Mouse (Mus musculus) bone marrow, adult 2 months (tissue): ENCODE results near the gene Pld5. TPM values are rescaled to one million over a fixed set of nuclear protein-coding genes. Genes with fewer than 3 reads are reported as not detected.
"Not testable (repeated sequence)": the region's sequence is repeated elsewhere in the genome, so short reads cannot be mapped to it uniquely, and the experiment has no call there.

Experiments
- H3K27ac ChIP-seq: fragments of 200-500 bp; 2 replicates; pipeline ENCODE4 v1.5.1; 2012; ENCODE audit warnings: low read depth, mild to moderate bottlenecking, control low read depth, inconsistent platforms, low read length; ENCODE audit not compliant: control insufficient read depth, poor library complexity, insufficient read depth
- H3K4me1 ChIP-seq: fragments of 200-500 bp; 2 replicates; pipeline ENCODE4 v1.6.1; 2011; ENCODE audit warnings: low read length; ENCODE audit not compliant: control insufficient read depth, insufficient read depth
- H3K4me3 ChIP-seq: fragments of 200-500 bp; replicated peaks from 2 replicates; pipeline ENCODE3; 2011; ENCODE audit warnings: mild to moderate bottlenecking, low read depth, low read length, control low read depth; ENCODE audit not compliant: control insufficient read depth
- CTCF ChIP-seq: fragments of 200-500 bp; IDR thresholded peaks from 2 replicates; pipeline ENCODE4 v1.5.1; 2011; ENCODE audit warnings: low read length, control low read depth; ENCODE audit not compliant: control insufficient read depth, insufficient read depth
- POLR2A ChIP-seq: fragments of 200-500 bp; IDR thresholded peaks from 2 replicates; pipeline ENCODE4 v1.6.1; 2011; ENCODE audit warnings: low read depth, mild to moderate bottlenecking, control low read depth, low read length, borderline replicate concordance; ENCODE audit not compliant: control insufficient read depth
- WGBS: fragments of 180-500 bp; shearing (Covaris S2); methylation state at CpG from one replicate; pipeline ENCODE4 v1.1.7; 2018; 5-methylcytosine and 5-hydroxymethylcytosine counted together
- polyA plus RNA-seq: library from polyadenylated mRNA; stranded (reverse); fragments of >200 nt; gene quantifications from 2 replicates; pipeline ENCODE4 v1.2.4, GENCODE M21; 2011; ENCODE audit warnings: low replicate concordance; ENCODE audit not compliant: missing spikeins, insufficient read depth, insufficient read length

Gene Pld5
- polyA plus RNA-seq, 1 experiment = not detected

GRCm38 (mm10) chr1:176013497-176014268, 261.4 kb downstream of the Pld5 start:
- H3K27ac ChIP-seq = no peak overlapping the region
- no peaks in the 10 kb centered on the region for H3K4me1 ChIP-seq
- no peak overlapping the region for H3K4me3 ChIP-seq
- 71% methylated on average over 3 of the region's 3 CpGs for WGBS
- TF ChIP-seq CTCF = no peak
- TF ChIP-seq POLR2A = no peak

- H3K27ac ChIP-seq = no peak overlapping the region
- TF ChIP-seq CTCF (no peak), POLR2A (no peak)
- H3K4me1 ChIP-seq = no peaks in the 10 kb centered on the region
- no peak overlapping the region for H3K4me3 ChIP-seq
Measured at GRCm38 (mm10) chr1:176011535-176011934, 263.6 kb downstream of the Pld5 start.

- Histone ChIP-seq H3K4me3 (no peak overlapping the region), H3K27ac (no peak overlapping the region), H3K4me1 (no peaks in the 10 kb centered on the region)
- TF ChIP-seq CTCF (no peak), POLR2A (no peak)
Measured at GRCm38 (mm10) chr1:176011072-176011471, 264.0 kb downstream of the Pld5 start.

GRCm38 (mm10) chr1:176008411-176008810, 266.7 kb downstream of the Pld5 start:
- WGBS = 80% methylated on average over 2 of the region's 2 CpGs
- TF ChIP-seq POLR2A (no peak), CTCF (no peak)
- no peaks in the 10 kb centered on the region for H3K4me1 ChIP-seq
- no peak overlapping the region for H3K4me3 ChIP-seq
- no peak overlapping the region for H3K27ac ChIP-seq

GRCm38 (mm10) chr1:176000599-176000998, 274.5 kb downstream of the Pld5 start:
- Histone ChIP-seq H3K4me3 (no peak overlapping the region), H3K27ac (no peak overlapping the region), H3K4me1 (no peaks in the 10 kb centered on the region)
- 72% methylated on average over 5 of the region's 5 CpGs for WGBS
- TF ChIP-seq POLR2A = no peak
- no peak for TF ChIP-seq CTCF

- no peaks in the 10 kb centered on the region for H3K4me1 ChIP-seq
- TF ChIP-seq POLR2A = no peak
- no peak for TF ChIP-seq CTCF
- H3K27ac ChIP-seq = no peak overlapping the region
- H3K4me3 ChIP-seq = no peak overlapping the region
- WGBS = 75% methylated on average over 7 of the region's 7 CpGs
Measured at GRCm38 (mm10) chr1:175997076-175997651, 277.9 kb downstream of the Pld5 start.

GRCm38 (mm10) chr1:175988912-175989311, 286.2 kb downstream of the Pld5 start:
- 76% methylated on average over 4 of the region's 4 CpGs for WGBS
- Histone ChIP-seq H3K4me1 (no peaks in the 10 kb centered on the region), H3K4me3 (no peak overlapping the region), H3K27ac (no peak overlapping the region)
- TF ChIP-seq POLR2A (no peak), CTCF (no peak)

- WGBS = 81% methylated on average over 5 of the region's 5 CpGs
- TF ChIP-seq POLR2A = no peak
- TF ChIP-seq CTCF = no peak
- no peaks in the 10 kb centered on the region for H3K4me1 ChIP-seq
- no peak overlapping the region for H3K27ac ChIP-seq
- H3K4me3 ChIP-seq = no peak overlapping the region
Measured at GRCm38 (mm10) chr1:175988448-175988847, 286.7 kb downstream of the Pld5 start.

GRCm38 (mm10) chr1:175979014-175979413, 296.1 kb downstream of the Pld5 start, which contains the start of gene Rbm8a2:
TSS of gene Rbm8a2 (minus strand) at chr1:175979114.
- not testable (repeated sequence) for H3K4me1 ChIP-seq, H3K4me3 ChIP-seq, H3K27ac ChIP-seq
- 84% methylated on average over 7 of the region's 7 CpGs for WGBS
